Mouse (Mus musculus) heart, postnatal 0 days (tissue): ENCODE data around the gene Dqx1.

Experiments used
- CTCF ChIP-seq: IDR thresholded peaks from 2 replicates; pipeline ENCODE4 v1.5.1; 2016; ENCODE audit warnings: antibody characterized with exemption, control low read depth, low read depth
- EP300 ChIP-seq: IDR thresholded peaks from 2 replicates; pipeline ENCODE4 v1.6.1; 2016; ENCODE audit warnings: antibody characterized with exemption, low read depth

- TF ChIP-seq CTCF, result no peak
- TF ChIP-seq EP300, result no peak
Measured at GRCm38 (mm10) chr6:83032769-83033191, 24.9 kb upstream of the Dqx1 start.
